In the genomic region with DNA sequence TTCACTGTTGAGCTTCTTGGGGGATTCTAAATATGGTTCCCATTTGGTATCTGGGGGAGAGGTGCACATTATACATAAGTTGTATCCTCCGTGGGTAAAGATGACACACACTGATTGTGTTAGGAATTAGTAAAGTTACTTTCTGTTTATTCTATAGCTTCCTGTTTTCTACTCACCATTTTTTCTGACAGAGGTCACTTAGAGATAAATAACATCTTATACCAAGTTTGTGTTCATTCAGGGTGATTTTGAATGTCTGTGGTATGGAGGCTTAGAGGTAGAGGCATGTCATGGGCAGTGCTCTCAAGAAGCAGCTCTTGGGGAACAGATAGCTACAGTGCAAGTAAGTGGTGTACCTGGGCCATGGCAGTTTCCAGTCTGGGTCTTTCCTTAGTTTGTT, we compare ENCODE assay signal across 8 mouse cellular contexts.
A peak's percentile ranks its signal among the peaks of the same experiment; 100 is the strongest.
DNase-seq lines count a peak whose midpoint lies in the region; ATAC-seq lines count a peak whose summit lies in the region.

No protein-coding gene starts in this region.

- peak overlapping the region; percentile 98 for H3K4me2 ChIP-seq in liver, embryonic 15.5 days

- H3K9ac ChIP-seq in liver, embryonic 15.5 days: peak overlapping the region; percentile 100

- 71% methylated on average over 1 of the region's 1 CpGs for whole genome bisulfite sequencing in hindbrain, embryonic 10.5 days
- 17% methylated on average over 1 of the region's 1 CpGs for WGBS in liver, embryonic 15.5 days (ENCODE audit: insufficient replicate concordance)

- DNase-seq in 416B (ENCODE audit: low read depth): peak; percentile 13
- DNase-seq in A20 (ENCODE audit: low read depth, low spot score): peak; percentile 16
- DNase-seq in hindbrain, embryonic 10.5 days (ENCODE audit: low spot score): no peak
- DNase-seq in right cerebral cortex, postnatal 4 days: no peak
- DNase-seq in left cerebral cortex, adult 8-10 months (ENCODE audit: low spot score in 2 of 2): no peak
- DNase-seq in testis, postnatal 14 days (ENCODE audit: low spot score): no peak
- DNase-seq in embryo, embryonic 11 days: no peak

- no peak for ATAC-seq in liver, embryonic 15.5 days (ENCODE audit: insufficient read depth)

- H3K9me3 ChIP-seq in hindbrain, embryonic 10.5 days: peaks cover 25% of the 10 kb centered on the region
- no peaks in the 10 kb centered on the region for H3K9me3 ChIP-seq in liver, embryonic 15.5 days (replicated peaks)

- H3K27me3 ChIP-seq in hindbrain, embryonic 10.5 days (ENCODE audit: insufficient read depth, poor library complexity, severe bottlenecking): peaks cover 27% of the 10 kb centered on the region
- no peaks in the 10 kb centered on the region for H3K27me3 ChIP-seq in liver, embryonic 15.5 days

- H3K27ac ChIP-seq in hindbrain, embryonic 10.5 days: no peak overlapping the region
- peak overlapping the region; percentile 96 for H3K27ac ChIP-seq in liver, embryonic 15.5 days (replicated peaks)

- peaks cover 15% of the 10 kb centered on the region for H3K36me3 ChIP-seq in hindbrain, embryonic 10.5 days
- 0 out of 2 replicates have a peak, but pooled peaks cover 8% of the 10 kb centered on the region for H3K36me3 ChIP-seq in liver, embryonic 15.5 days (replicated peaks)

- H3K4me1 ChIP-seq in hindbrain, embryonic 10.5 days (replicated peaks): peaks cover 22% of the 10 kb centered on the region
- peaks cover 59% of the 10 kb centered on the region for H3K4me1 ChIP-seq in liver, embryonic 15.5 days (replicated peaks)

- peak overlapping the region; percentile 90 for H3K4me3 ChIP-seq in hindbrain, embryonic 10.5 days
- peak overlapping the region; percentile 99 for H3K4me3 ChIP-seq in liver, embryonic 15.5 days (replicated peaks)

Comparison
In these comparisons a context has a peak if more than half of its experiments do, and no peak if none do; other contexts are left out.
1. DNase-seq: peak in 416B (single experiment) and A20 (single experiment); none in hindbrain, embryonic 10.5 days (single experiment), right cerebral cortex, postnatal 4 days (single experiment), left cerebral cortex, adult 8-10 months (0 of 2), testis, postnatal 14 days (single experiment) and embryo, embryonic 11 days (single experiment).